Mouse (Mus musculus) gastrocnemius, postnatal 4 days (tissue): ENCODE measurements at regions not wholly inside any gene's neighbourhood (a gene's known extent, or its start where the extent isn't known, plus 50 kb on each side); places are given as distances from the start of the nearest gene placed in this dataset.

Experiments used
- DNase-seq, 2 experiments: peaks; one replicate each; pipeline ENCODE4 v3.0.0; 2021 to 2022; ENCODE audit warnings: low spot score in 2 of 2, mixed read lengths in 2 of 2

DNA sequence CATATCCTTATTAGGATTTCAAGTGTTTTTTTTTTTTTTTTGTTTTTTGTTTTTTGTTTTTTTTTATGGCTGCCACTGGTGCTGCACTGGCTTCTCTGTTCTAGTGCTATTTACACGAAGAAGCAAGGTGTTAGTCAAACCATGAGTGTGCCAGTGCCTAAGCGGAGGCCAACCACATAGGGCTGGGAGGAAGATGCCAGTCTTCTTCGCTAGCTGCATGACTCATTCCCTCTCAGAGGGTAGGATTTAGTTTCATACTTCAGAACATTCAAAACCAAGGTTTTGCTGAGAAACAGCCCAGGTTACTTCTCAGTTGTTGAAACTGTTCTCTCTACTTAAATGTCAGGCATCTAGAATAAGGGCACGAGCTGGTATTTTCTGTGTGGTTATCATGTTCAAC, 72.6 kb downstream of the Icos start:
- no peak for DNase-seq

DNA sequence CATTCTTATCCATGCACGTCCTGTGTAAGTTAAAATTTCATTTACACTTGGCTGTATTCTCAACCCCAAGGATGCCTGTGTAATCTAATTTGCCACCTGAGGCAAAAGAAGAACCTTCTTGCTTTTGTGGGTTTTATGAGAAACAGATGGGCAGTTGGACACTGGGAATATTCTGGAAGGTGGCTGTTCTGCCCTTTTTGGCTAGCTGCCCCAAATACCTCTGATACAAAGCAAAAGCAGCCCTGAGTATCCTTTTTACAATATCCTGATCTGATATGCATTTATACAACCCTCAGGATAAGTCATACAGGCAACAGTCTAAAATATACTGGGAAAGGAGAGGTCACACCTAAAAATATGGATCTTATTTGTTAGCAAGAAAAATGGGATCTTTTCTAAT, 75.9 kb downstream of the Icos start:
- no peak for DNase-seq

DNA sequence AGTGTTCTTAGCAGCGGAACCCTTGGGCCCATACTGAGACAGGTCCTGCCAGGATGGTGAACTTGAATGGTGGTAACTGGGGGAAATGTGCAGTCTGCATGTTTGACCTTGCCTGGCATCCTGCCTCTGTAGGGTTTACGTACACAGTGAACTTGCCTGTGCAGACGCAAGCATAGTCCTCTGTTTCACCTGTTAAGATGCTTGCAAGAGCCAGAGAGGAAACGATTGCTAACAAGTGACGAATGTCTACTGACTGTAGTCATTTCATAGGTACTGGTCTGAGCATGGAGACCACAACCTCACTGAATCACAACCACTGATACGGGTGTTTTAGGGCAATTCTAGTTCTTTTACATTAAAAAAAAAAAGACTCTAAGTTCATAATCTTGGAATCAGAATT, 76.7 kb downstream of the Icos start:
- no peak for DNase-seq

DNA sequence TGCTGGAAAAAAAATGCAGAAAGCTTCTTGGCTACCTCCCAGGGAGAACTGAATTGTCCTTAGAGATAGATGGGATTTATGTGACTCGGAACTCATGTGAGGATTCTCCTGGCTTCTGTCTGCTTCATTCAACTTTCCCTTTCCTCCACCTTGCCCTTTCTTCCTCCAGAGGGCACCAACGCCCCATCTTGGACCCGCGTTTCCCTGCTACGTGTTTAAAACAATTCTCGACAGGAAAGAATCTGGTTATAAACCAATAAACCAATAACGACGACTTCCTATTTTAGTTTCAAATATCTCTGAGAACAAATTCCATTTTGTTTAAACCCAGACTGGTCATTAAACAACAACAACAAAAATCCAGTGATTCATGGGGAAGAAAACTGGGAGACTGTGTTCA, 77.4 kb downstream of the Icos start:
- peak; percentile 35 to 59 for DNase-seq

DNA sequence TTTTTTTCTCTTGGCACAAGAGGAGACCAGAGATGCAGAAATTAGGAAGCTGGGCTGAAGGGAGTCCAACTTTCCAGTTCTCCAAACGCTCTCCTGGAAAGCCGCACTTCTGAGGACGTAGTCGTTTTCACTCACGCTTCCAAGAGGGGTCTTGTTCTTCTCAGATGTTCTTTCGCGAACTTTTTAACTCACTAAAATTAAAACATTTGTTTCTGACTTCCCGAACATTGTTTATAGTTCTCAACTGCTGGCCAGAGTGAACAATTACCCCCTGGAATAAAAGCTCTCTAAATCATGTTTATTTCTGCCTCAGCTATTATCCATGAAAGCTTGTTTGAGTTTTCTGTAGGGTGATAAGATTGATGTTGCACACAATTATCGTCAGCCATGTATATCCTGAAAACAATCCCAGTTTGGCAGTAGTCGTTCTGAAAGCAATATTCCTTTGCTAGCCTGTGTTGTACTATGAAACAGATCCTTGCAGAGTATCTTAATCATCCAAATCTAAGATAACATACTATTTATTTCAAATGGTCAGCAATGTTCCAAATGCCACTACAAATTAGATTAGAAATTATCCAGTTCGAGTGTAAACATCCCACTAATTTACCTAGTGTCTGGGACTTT, 82.3 kb downstream of the Icos start:
- no peak for DNase-seq

DNA sequence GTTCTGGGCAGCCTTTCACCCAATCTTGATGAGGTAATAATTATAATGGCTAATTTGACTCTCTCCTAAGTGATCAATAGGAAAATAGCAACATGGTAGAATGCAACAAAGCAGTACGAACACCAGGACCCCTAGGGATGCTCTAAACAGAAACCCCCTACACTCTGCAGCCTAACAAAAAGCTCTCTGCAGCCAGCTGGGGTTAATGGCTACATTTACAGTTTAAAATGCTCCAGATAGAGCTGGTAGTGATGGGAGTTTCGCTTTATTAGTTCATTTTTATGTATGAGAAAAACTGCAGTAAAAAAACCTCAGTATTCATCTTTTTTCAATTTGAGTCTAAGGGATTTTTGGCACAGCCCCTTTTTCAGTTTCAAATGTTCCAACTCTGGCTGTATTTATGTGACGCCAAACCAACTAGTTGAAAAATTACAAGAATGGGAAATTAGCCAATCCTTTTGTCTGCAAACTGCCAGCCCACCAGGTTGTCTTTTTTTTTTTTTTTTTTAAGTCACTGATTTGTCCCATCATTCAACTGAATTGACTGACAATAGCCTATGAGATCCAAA, 84.2 kb downstream of the Icos start:
- DNase-seq: no peak

DNA sequence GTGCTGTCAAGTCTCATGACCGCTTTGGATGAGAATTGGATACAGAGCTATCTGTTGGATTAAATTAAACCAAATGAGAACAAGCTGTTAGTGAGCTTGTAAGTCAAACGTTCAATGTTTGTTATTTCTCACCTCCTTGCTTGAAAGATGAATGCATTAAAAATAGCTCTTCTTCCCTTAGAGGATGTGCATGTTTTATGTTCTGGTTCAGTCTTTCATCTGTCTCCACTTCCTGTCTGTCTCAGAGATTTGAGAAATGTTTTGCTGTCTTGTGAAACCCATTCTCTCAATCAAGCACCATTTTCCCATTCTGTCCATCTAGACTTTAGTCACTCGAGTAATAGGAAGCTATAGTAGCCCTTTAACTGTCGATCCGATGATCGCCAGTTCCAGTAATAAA, 90.4 kb downstream of the Icos start:
- DNase-seq: no peak

DNA sequence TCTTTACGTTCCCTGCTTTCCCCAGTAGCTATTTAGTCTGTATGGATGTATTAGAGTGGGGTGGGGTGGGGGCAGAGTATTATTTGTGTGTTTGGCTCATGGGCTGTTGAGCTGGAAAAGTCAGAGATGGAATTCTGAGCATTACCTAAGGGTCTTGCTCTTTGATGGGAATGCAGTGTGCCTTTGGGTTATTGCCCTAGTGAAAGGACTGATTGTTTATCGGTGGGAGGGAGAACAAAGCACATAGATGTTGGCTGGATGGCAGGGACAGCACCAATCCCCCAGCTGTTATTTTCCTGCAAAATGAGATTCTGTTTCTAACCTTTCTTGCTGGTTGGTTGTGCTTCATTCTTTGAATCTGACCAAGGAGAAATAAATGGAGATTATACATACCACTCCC, 96.4 kb downstream of the Icos start:
- no peak for DNase-seq

DNA sequence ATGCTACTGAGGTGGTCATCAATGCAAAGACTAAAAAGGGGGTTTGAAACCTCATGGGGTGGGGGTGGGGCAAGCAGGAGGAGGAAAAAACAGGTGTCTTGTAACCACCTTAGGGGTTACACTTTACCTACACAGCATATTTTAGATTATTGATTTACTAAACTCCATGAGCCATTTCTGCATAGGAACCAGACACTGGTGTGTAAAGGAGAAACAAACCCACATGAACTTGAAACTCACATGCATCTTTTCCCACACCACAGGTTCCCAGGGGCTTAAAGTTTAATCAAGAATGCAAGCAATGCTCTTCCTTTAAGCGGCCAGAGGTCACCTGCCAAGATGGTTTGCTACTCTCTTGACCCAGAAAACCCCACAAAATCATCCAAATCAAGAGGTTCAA, 97.6 kb downstream of the Icos start:
- no peak for DNase-seq

DNA sequence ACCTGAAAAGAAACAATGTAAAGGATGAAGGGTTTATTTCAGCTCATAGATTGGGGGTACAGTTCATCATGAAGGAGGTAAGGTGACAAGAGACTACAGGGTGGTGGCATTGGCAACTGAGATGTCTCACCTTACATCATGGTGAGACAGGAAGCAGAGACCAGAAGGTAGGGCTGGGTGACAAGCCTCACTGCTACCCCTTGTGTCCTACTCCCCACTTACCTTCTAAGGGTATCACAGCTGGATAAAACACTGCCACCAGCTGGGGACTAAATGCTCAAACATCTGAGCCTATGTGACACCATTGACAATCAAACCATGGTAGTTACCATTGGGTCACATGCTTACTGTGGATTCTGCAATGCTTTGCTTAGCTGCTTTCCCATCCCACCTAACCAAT, 107.0 kb downstream of the Icos start:
- DNase-seq: no peak

DNA sequence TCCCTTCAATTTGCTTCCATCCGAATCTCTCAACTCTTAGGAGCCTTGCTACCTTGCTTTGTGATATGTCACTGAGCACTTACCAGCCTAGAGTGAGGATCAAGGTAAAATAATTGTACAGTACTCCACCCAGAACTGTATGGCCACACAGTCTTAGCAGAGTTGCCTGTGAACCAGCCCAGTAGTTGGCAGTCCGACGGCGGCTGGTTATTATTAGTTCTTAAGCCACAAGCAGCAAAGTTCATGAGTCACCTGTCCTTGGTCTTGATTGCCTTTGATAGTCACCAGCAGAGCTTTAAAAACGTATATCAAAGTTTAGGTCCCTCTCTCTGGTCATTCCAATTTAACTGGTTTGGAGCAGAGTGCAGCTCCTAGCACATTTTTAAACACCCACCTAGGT, 109.1 kb downstream of the Icos start:
- DNase-seq: no peak

DNA sequence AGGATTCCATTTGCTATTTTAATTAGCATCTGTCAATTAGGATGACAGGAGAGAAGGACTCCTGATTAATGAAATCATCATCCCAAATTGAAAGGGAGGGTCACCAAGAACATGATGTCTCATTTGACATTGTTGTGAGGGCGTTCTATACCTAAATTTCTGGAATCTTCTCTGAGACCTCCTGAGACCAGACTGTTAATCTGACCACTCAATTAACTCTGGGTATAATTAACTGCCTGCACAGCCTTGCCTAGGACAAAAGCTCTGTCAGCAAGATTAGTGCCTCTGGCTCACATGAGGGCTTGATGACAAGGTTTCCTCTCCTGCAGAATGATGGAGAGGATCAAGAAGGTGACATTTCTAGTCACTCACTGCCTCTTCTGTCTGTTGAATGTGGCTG, 113.1 kb downstream of the Icos start:
- DNase-seq: no peak

DNA sequence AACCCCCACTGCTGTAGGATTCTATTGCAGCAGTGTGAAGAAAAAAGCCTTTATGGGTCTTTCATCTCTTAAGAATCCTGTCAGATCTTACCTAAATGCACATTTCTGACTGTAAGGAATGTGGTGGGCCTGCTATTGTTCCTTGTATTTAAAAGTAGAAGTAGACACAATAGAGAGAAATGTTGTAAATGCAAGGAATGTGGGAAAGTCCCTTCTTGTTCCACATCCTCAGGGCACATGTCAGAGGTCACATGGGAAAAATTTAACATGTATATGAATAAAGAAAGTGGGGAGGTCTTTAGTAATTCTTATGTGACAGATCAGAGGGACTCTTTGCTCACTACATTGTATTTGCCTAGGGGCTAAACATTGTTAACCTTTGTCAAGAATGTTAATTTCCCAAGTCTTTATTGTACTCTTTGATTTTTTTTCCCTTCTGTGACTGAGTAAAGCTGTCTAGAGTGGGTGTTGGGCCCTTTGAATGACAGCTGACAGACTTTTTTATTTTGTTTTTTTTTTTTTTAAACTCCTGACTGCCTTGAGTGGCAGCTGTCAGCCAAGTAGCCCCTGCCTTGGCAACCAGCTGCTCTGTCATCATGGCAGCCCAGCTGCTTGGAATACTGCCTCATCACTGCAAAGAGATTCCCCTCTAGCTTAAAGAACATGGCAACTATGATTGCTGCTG, 117.9 kb downstream of the Icos start:
- DNase-seq: no peak

DNA sequence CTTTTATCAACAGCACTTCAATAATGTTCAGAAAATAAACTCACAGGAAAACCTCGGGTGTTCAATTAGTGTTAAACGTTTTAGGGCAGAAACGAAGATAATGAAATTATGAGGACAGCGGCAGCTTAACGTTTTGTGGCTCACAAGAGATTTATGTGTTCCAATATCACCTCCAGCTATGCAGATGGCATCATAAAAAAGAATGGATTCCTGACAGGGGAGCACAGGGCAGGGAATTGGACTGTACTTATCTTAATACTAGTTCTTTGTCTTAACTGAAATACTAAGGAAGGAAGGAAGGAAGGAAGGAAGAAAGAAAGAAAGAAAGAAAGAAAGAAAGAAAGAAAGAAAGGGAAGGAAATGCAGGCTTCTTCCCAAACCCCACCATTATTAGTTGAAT, 121.6 kb downstream of the Icos start:
- DNase-seq: no peak

DNA sequence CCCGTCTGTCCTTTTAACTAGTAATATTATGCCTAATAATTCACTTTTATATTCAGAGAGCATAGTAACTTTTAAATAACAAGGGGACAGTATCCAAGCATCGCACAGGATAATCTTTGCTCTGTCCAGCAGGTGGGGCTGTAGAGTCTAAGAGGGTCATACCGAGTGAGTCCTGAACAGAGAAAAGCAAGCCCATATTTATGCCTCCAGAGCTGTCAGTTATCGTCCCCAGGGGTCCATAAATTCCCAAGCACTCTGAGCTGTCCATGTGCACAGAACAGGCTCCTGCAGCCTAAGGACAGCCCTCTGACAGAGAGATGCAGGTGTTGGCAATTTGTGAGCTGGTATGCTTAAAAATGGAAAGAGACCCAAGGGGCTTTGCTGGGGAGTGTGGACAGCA, 124.0 kb downstream of the Icos start:
- DNase-seq: no peak

DNA sequence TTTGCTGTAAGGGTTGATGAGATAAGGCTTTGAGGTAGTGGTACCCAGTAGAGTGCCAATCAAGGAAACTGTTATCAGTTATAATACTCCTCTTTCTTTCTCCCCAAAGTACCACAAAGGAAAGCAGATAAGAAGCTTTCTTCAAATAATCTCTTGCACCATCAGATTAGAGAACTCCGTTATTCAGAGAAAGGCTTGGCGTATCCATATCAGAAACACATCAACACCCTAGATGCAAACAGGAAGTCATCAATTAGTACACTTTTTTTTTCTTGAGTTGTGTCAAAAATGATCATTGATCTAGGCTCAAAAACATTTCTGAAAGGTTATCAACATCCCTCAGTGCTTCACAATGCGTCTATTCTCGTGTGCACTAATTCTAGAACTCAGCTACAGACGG, 124.6 kb downstream of the Icos start:
- DNase-seq: no peak

DNA sequence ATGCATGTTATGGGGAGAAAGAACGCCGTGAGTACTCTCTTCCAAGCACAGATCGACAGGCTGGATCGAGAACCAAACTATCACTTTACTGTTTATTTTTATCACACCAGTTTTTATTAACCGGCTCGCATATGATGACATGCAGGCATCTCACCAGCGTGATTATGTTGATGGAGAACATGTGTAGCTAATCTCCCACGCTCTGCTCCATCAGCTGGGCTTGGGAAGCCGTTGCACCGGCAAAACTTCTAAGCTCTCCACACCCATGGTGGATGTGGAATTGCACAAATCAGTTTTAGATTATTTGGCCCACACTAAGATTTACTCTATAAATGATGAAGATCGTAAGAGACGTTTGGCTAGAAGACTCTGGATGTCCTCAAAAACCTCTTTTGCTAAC, 125.9 kb downstream of the Icos start:
- DNase-seq: no peak

DNA sequence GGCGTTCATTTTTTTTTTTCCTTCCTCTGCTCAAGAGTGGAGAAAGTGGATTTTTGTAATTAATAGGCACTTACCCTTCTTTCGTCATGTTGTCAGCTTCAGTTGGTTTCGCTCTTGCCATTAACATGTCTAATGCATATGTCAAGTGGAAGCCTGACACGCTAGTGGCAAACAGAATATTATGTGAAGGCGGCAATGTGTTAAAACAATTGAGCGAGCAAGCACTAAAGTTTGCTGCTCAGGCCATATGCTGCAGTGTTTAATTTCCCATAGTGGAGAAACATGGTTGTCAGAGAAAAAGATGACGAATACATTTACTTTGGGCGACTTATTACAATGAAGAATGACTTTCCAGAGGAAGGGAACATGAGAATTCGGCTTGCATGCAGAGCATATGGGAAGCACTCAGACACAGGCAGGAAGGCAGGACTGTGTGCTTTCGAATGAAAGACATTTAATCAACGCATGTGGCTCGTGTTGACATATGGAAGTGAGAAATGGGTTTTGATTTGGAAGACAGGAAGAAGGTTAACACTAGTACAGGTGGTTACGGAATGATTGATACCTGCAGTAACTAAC, 134.1 kb downstream of the Icos start:
- DNase-seq: no peak

DNA sequence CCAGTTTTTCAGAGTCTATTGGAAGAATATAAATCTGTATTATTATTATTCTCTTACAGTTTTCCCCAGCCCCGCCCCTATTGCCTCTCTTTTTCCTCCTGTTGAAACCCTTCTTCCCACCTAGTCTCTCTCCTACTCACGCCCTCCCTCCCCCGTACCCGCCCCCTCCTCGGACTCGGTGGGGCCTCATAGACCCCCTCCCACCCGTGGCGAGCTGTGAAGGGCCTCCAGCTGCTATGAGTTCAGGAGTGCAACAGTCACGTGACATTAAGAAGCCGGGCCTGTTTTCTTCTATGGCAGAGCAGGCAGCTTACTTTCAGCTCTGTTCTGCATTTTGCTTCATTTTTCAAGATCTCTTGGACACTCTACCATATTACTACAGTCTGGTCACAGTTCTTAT, 139.8 kb downstream of the Icos start:
- DNase-seq: no peak

DNA sequence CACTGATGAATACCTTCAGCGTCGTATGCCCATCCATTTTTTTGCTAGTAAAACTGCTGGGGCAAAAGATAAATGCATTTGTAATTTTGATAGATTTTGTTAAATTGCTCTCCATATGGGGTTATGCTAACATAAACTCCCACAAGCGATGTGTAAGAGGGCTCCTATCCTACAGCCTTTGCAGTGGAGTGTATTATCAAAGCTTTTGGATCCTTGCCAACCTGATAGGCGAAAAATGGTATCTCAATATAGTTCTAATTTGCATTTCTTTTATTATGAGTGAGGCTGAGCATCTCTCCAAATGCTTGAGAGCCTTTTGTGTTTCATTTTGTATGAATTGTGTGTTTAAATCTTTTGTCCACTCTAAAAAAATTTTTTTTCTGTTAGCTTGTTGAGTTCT, 140.3 kb downstream of the Icos start:
- no peak for DNase-seq

DNA sequence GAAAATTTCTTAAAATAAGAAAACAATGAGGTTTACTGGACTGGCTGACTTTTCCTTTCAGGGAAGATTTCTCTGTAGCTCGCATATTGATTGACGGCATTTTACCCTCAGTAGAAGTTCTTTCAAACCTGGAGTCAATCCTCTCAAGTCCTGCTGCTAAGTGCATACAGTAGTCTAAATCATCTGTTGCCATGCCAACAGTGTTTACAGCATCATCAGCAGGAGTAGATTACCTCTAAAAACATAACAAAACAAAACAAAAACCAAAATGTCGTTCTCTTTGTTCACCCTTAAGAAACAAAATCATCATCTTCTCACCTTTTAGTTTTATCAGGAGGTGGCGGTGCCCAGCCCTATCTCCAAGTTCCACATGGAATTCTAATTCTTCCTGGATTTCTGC, 143.8 kb downstream of the Icos start:
- DNase-seq: no peak

DNA sequence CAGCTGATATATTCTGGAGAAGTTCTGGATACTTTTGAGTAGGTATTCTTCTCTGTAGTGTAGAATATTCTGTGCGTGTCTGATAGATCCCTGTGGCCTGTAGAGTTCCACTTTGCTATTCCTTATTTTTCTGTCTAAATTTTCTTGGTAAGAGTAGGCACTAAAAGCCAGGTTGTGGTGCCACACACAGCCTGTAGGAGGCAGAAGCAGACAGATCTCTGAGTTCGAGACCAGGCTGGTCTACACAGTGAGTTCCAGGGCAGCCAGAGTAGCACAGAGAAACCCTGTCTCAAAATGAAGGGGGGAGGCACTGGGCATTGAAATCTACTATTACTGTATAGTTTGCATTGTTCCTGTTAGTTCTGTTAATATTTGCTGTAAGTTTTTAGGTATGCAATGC, 147.4 kb downstream of the Icos start:
- DNase-seq: no peak
